Mouse (Mus musculus) CH12.LX (cell line): ENCODE measurements around the gene Rnf146. TPM values are rescaled to one million over a fixed set of nuclear protein-coding genes. Genes with fewer than 3 reads are reported as not detected.

Experiments
- DNase-seq: peaks from one replicate; pipeline ENCODE4 v3.0.0-alpha.2; 2013; ENCODE audit errors: extremely low read depth
- H3K27ac ChIP-seq: 2 replicates; pipeline ENCODE4 v1.5.1; 2012; ENCODE audit warnings: low read depth, mild to moderate bottlenecking, control low read depth, moderate library complexity; ENCODE audit not compliant: insufficient read depth
- H3K27me3 ChIP-seq: replicated peaks from 2 replicates; pipeline ENCODE3; 2012; ENCODE audit warnings: inconsistent platforms
- H3K36me3 ChIP-seq, 2 experiments: replicated peaks in 1 of 2; 2 replicates each; pipeline versions ENCODE3 to v1.6.1; 2012; ENCODE audit warnings: inconsistent platforms in 1 of 2, low read length in 1 of 2, mild to moderate bottlenecking in 1 of 2, mixed read lengths in 1 of 2, moderate library complexity in 1 of 2; ENCODE audit not compliant: control insufficient read depth in 1 of 2, insufficient read depth in 1 of 2
- H3K4me1 ChIP-seq, 2 experiments: 2 replicates each; pipeline ENCODE4 v1.6.1; 2012; ENCODE audit warnings: inconsistent platforms in 1 of 2, moderate library complexity in 1 of 2; ENCODE audit not compliant: insufficient read depth in 2 of 2, control insufficient read depth in 1 of 2
- H3K4me2 ChIP-seq: 2 replicates; pipeline ENCODE4 v1.6.1; 2012; ENCODE audit warnings: low read depth, mild to moderate bottlenecking, control low read depth; ENCODE audit not compliant: poor library complexity, insufficient read depth, severe bottlenecking
- H3K4me3 ChIP-seq, 3 experiments: fragments of 150-350 bp in 1 of 3; sonication (generic) in 1 of 3; replicated peaks in 1 of 3; 2 replicates each; pipeline versions ENCODE3 to v1.5.1; 2011 to 2012; ENCODE audit warnings: low read depth in 2 of 3, low read length in 2 of 3, mild to moderate bottlenecking in 2 of 3, moderate library complexity in 2 of 3, control low read depth in 1 of 3, improper control_type of control experiment in 1 of 3, inconsistent platforms in 1 of 3, mixed read lengths in 1 of 3; ENCODE audit not compliant: poor library complexity in 1 of 3
- H3K79me2 ChIP-seq: replicated peaks from 2 replicates; pipeline ENCODE4 v1.6.1; 2012; ENCODE audit warnings: mild to moderate bottlenecking, moderate library complexity; ENCODE audit not compliant: control insufficient read depth, poor library complexity, insufficient read depth, severe bottlenecking; ENCODE audit errors: extremely low read depth
- H3K9ac ChIP-seq: 2 replicates; pipeline ENCODE4 v1.6.1; 2012; ENCODE audit warnings: low read depth, mild to moderate bottlenecking, control low read depth, moderate library complexity; ENCODE audit not compliant: insufficient read depth
- H3K9me3 ChIP-seq: replicated peaks from 2 replicates; pipeline ENCODE3; 2012; ENCODE audit warnings: low read length, inconsistent platforms, mixed read lengths
- BHLHE40 ChIP-seq: IDR thresholded peaks from 2 replicates; pipeline ENCODE4 v1.6.1; 2011; ENCODE audit warnings: mild to moderate bottlenecking, low read depth, low read length, improper control_type of control experiment
- CHD1 ChIP-seq: IDR thresholded peaks from 2 replicates; pipeline ENCODE4 v1.6.1; 2012; ENCODE audit warnings: low read depth, low read length, improper control_type of control experiment, inconsistent platforms
- CHD2 ChIP-seq: IDR thresholded peaks from 2 replicates; pipeline ENCODE4 v1.6.1; 2011; ENCODE audit warnings: low read length, improper control_type of control experiment
- CTCF ChIP-seq, 2 experiments: IDR thresholded peaks in 1 of 2; conservative IDR thresholded peaks in 1 of 2; 2 replicates each; pipeline ENCODE4 v1.5.1; 2011 to 2012; ENCODE audit warnings: low read depth in 2 of 2, low read length in 2 of 2, improper control_type of control experiment in 1 of 2, inconsistent platforms in 1 of 2, mild to moderate bottlenecking in 1 of 2, moderate library complexity in 1 of 2
- ELF1 ChIP-seq: IDR thresholded peaks from 2 replicates; pipeline ENCODE4 v1.6.1; 2014; ENCODE audit warnings: low read depth, mild to moderate bottlenecking, inconsistent platforms, low read length, improper control_type of control experiment
- EP300 ChIP-seq: IDR thresholded peaks from 2 replicates; pipeline ENCODE4 v1.6.1; 2011; ENCODE audit warnings: low read length, improper control_type of control experiment
- ETS1 ChIP-seq: conservative IDR thresholded peaks from 2 replicates; pipeline ENCODE4 v1.6.1; 2012; ENCODE audit warnings: low read depth, mild to moderate bottlenecking, inconsistent platforms, low read length, improper control_type of control experiment, moderate library complexity
- JUN ChIP-seq: IDR thresholded peaks from 2 replicates; pipeline ENCODE4 v1.6.1; 2011; ENCODE audit warnings: low read depth, mild to moderate bottlenecking, low read length, improper control_type of control experiment, moderate library complexity; ENCODE audit not compliant: insufficient read depth
- KAT2A ChIP-seq: IDR thresholded peaks from 2 replicates; pipeline ENCODE4 v1.6.1; 2012; ENCODE audit warnings: low read length, improper control_type of control experiment, inconsistent platforms; ENCODE audit not compliant: insufficient replicate concordance
- MAFK ChIP-seq: IDR thresholded peaks from 2 replicates; pipeline ENCODE4 v1.6.1; 2011; ENCODE audit warnings: low read length, improper control_type of control experiment; ENCODE audit not compliant: insufficient replicate concordance
- MAX ChIP-seq: IDR thresholded peaks from 2 replicates; pipeline ENCODE4 v1.6.1; 2011; ENCODE audit warnings: low read length, improper control_type of control experiment
- MAZ ChIP-seq: IDR thresholded peaks from 2 replicates; pipeline ENCODE4 v1.6.1; 2012; ENCODE audit warnings: low read depth, mild to moderate bottlenecking, inconsistent platforms, low read length, improper control_type of control experiment, moderate library complexity
- MXI1 ChIP-seq: IDR thresholded peaks from 2 replicates; pipeline ENCODE4 v1.6.1; 2011; ENCODE audit warnings: mild to moderate bottlenecking, low read depth, low read length, improper control_type of control experiment
- NELFE ChIP-seq: IDR thresholded peaks from 2 replicates; pipeline ENCODE4 v1.6.1; 2011; ENCODE audit warnings: low read depth, low read length, improper control_type of control experiment
- NRF1 ChIP-seq: IDR thresholded peaks from 2 replicates; pipeline ENCODE4 v1.6.1; 2014; ENCODE audit warnings: low read depth, mild to moderate bottlenecking, inconsistent platforms, low read length, improper control_type of control experiment, moderate library complexity
- POLR2AphosphoS2 ChIP-seq: IDR thresholded peaks from 2 replicates; pipeline ENCODE4 v1.6.1; 2011; ENCODE audit warnings: low read depth, low read length, improper control_type of control experiment
- RAD21 ChIP-seq: IDR thresholded peaks from 2 replicates; pipeline ENCODE4 v1.6.1; 2011; ENCODE audit warnings: low read depth, mild to moderate bottlenecking, low read length, improper control_type of control experiment, moderate library complexity
- SIN3A ChIP-seq: IDR thresholded peaks from 2 replicates; pipeline ENCODE4 v1.6.1; 2012; ENCODE audit warnings: low read length, improper control_type of control experiment, inconsistent platforms
- TCF12 ChIP-seq: IDR thresholded peaks from 2 replicates; pipeline ENCODE4 v1.6.1; 2014; ENCODE audit warnings: low read depth, mild to moderate bottlenecking, inconsistent platforms, low read length, improper control_type of control experiment
- ZC3H11A ChIP-seq: IDR thresholded peaks from 2 replicates; pipeline ENCODE4 v1.6.1; 2012; ENCODE audit warnings: low read depth, mild to moderate bottlenecking, inconsistent platforms, low read length, improper control_type of control experiment
- ZMIZ1 ChIP-seq: IDR thresholded peaks from 2 replicates; pipeline ENCODE4 v1.6.1; 2012; ENCODE audit warnings: low read depth, mild to moderate bottlenecking, inconsistent platforms, low read length, improper control_type of control experiment
- ZNF384 ChIP-seq: IDR thresholded peaks from 2 replicates; pipeline ENCODE4 v1.6.1; 2012; ENCODE audit warnings: low read depth, low read length, improper control_type of control experiment, inconsistent platforms
- dilution Hi-C: fragments of 300-500 bp; cut with MboI; formaldehyde crosslinking; loops from 2 replicates; pipeline ENCODE4 v1.14.3; 2020; ENCODE audit warnings: low sequenced_read_pairs; ENCODE audit not compliant: extremely low pct_unique_long_range_greater_than_20kb, extremely low pct_ligation_motif_present
- in situ Hi-C: fragments of 300-500 bp; cut with MboI; formaldehyde crosslinking; loops from 3 replicates; pipeline ENCODE4 v1.14.3; 2019; ENCODE audit warnings: low sequenced_read_pairs, low pct_ligation_motif_present, low pct_unique_long_range_greater_than_20kb, mixed read lengths
- polyA plus RNA-seq: library from polyadenylated mRNA; unstranded; fragments of >175 nt; gene quantifications from 2 replicates; pipeline ENCODE4 v1.2.1, GENCODE M21; 2012; ENCODE audit warnings: low read depth; ENCODE audit not compliant: insufficient read length
- total RNA-seq, 2 experiments: library from RNA; depleted of rRNA; stranded (reverse); fragments of 300-350 nt in 1 of 2; fragments of >200 nt in 1 of 2; gene quantifications; 2 replicates each; pipeline ENCODE4 v1.2.3; 2012 to 2014

The Rnf146 gene
- total and polyA plus RNA-seq, 3 experiments: 20.8 to 32.1 (median 24.5) TPM

- no peak for TF ChIP-seq JUN
- TF ChIP-seq NELFE: peak; percentile 93
- 0 out of 2 replicates have a peak, but pooled peaks have one; percentile 2 for TF ChIP-seq NRF1
These were observed 612 bp downstream of the Rnf146 start (continued) for GRCm38 (mm10) chr10:29361464-29362196.

GRCm38 (mm10) chr10:29361095-29361463 lies 1.2 kb downstream of the Rnf146 start:
- H3K9me3 ChIP-seq: no peaks in the 10 kb centered on the region
- peak overlapping the region; percentile 82 for H3K9ac ChIP-seq
- peak overlapping the region; percentile 75 to 80 (median 75) for H3K4me3 ChIP-seq
- no peak for DNase-seq
- H3K27ac ChIP-seq: no peak overlapping the region; the same call in 1 of the 2 replicates
- peak overlapping the region; percentile 94 for H3K4me2 ChIP-seq
- dilution Hi-C loops (no loop called here), in situ Hi-C loops (no loop called here)
- H3K79me2 ChIP-seq: peaks cover 26% of the 10 kb centered on the region
- H3K4me1 ChIP-seq: peaks cover 6 to 34% of the 10 kb centered on the region in 2 experiments; a peak in 2 of 4 replicates
- no peaks in the 10 kb centered on the region for H3K27me3 ChIP-seq
- H3K36me3 ChIP-seq: peaks cover 0 to 10% of the 10 kb centered on the region in 2 experiments
- no peak for TF ChIP-seq ZC3H11A
- peak; percentile 31; the same call in 1 of the 2 replicates for TF ChIP-seq MXI1
- 0 out of 2 replicates have a peak, but pooled peaks have one; percentile 21 for TF ChIP-seq MAX
- peak; percentile 63; the same call in 1 of the 2 replicates for TF ChIP-seq SIN3A
- TF ChIP-seq EP300: 0 out of 2 replicates have a peak, but pooled peaks have one; percentile 16
- TF ChIP-seq CTCF (conservative IDR thresholded peaks at IDR 0.05 in 1 of 2, IDR thresholded peaks at IDR 0.05 in 1 of 2; ENCODE audit: low read depth in 2 of 2, low read length in 2 of 2): no peak
- TF ChIP-seq BHLHE40: 0 out of 2 replicates have a peak, but pooled peaks have one; percentile 12
- peak; percentile 64; the same call in 1 of the 2 replicates for TF ChIP-seq CHD1
- peak; percentile 83 for TF ChIP-seq ZNF384

- Histone ChIP-seq H3K9me3 (no peaks in the 10 kb centered on the region), H3K27ac (no peak overlapping the region), H3K36me3 (peaks cover 9 to 40% of the 10 kb centered on the region in 2 experiments), H3K9ac (no peak overlapping the region), H3K27me3 (no peaks in the 10 kb centered on the region), H3K4me1 (peaks cover 3 to 26% of the 10 kb centered on the region in 2 experiments; a peak in 2 of 4 replicates), H3K4me3 (no peak overlapping the region), H3K4me2 (no peak overlapping the region)
- DNase-seq: no peak
- dilution Hi-C loops: no loop called here
- TF ChIP-seq ETS1: no peak
- no peak for TF ChIP-seq NELFE
- no peak for TF ChIP-seq ELF1
- TF ChIP-seq KAT2A: no peak
- no peak for TF ChIP-seq MAZ
- no peak for TF ChIP-seq TCF12
- no peak for TF ChIP-seq CHD1
- TF ChIP-seq CHD2: no peak
- no peak for TF ChIP-seq SIN3A
- no peak for TF ChIP-seq JUN
- TF ChIP-seq POLR2AphosphoS2: no peak
- no peak for TF ChIP-seq RAD21
- TF ChIP-seq MAFK: no peak
- no peak for TF ChIP-seq ZMIZ1
- TF ChIP-seq, all 38 proteins: peak for 0
- in situ Hi-C loops: no loop called here
- peaks cover 21% of the 10 kb centered on the region for H3K79me2 ChIP-seq
These were observed 8.1 kb downstream of the Rnf146 start for GRCm38 (mm10) chr10:29354183-29354582.
